Mouse (Mus musculus): Measurements from ENCODE around the gene Lmo2.

- no peak for TF ChIP-seq POLR2A (IDR thresholded peaks at IDR 0.05; ENCODE audit: borderline replicate concordance, low read depth, low read length)
- no peak for TF ChIP-seq CTCF (IDR thresholded peaks at IDR 0.05; ENCODE audit: low read depth, low read length)
These were observed 18.8 kb upstream of the Lmo2 start for GRCm38 (mm10) chr2:103939003-103939402.

Data from bone marrow macrophage, adult 2 months (primary cell).